Mouse (Mus musculus): ENCODE measurements at regions not wholly inside any gene's neighbourhood (a gene's known extent, or its start where the extent isn't known, plus 50 kb on each side); places are given as distances from the start of the nearest gene placed in this dataset.

- no peak for TF ChIP-seq CTCF (conservative IDR thresholded peaks at IDR 0.05; ENCODE audit: insufficient read depth, insufficient read length, low read depth, low read length)
- TF ChIP-seq POLR2A (IDR thresholded peaks at IDR 0.05; ENCODE audit: low read depth, low read length): no peak
Observed at GRCm38 (mm10) chr6:82843881-82844280, 69.6 kb upstream of the Hk2 start.

Measured in kidney, adult 2 months (tissue).